Mouse (Mus musculus) heart, adult 11 months (tissue): ENCODE data around the gene Ccdc12.

ENCODE experiments used
- DNase-seq: peaks from one replicate; pipeline ENCODE4 v3.0.0; 2022

Gene Ccdc12

DNA sequence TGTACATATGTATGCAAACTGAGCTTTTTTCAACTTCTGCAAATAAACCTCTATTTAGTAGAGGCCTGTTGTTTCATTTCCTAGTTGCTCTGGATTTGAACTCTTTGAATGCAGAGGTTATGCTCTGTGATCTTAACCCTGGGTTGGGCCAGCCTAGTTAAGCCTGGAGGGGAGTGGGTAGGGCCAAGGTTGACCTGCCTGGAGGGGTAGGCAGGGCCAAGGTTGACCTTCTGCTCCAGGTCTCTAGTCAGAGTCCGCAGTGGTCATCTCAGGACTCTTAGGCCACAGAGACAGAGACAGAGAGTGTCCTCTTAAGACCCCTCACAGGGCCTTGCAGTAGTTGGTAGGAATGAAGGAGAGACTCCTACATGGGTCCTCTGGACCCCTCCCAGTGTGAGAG lies 55.2 kb downstream of the Ccdc12 start:
- no peak for DNase-seq

DNA sequence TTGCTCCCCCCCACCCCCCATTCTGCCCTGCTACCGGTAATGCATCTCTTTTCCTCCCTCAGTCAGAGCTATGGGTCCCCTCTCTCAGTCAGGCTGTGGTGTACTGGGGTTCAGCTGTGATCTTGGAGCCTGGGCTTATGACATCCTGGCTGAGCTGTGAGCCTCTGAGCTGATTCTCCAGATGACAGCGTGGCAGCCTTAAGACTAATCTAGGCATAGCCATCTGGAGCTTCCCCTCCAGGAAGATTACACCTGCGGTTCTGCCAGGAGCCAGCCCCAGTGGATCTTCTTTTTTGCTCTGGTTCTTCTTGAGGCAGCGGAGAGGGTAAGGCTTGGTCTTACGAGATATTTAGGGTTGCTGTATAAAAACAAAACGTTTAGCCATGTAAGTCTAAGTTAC lies 55.7 kb downstream of the Ccdc12 start:
- DNase-seq, result no peak

DNA sequence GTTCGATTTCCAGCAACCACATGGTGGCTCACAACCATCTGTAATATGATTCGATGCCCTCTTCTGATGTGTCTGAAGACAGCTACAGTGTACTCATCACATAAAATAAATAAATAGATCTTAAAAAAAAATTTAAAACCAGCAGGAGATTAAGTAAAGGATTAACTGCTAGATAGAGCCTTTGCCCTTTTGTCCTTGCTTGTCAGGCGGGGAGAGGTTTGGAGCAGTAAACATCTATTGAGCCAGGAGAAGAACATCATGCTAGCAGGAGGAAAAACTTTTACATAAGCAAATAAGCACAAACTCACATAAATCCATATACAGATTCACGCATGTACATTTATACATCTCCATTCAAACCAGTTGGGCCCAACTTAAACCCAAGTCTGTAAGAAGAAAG lies 56.2 kb downstream of the Ccdc12 start:
- DNase-seq, result no peak

DNA sequence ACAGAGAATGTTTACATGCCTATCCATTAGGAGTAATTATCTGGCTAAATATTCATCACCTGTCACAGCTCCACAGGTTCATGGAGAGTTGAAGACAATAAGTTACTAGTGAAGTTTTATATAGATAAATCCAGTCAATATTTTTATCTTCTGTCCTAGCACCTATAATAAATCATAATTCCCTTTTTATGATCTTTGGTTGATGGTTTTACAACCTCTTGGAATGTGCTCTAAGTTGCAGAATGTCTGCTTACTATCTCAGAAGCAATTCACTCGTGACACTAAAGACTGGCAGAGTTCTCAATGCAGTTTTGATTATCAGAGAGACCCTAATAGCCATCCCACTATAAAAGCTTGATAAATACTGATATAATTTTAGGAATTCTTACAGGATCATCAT lies 57.1 kb downstream of the Ccdc12 start:
- DNase-seq, result no peak

DNA sequence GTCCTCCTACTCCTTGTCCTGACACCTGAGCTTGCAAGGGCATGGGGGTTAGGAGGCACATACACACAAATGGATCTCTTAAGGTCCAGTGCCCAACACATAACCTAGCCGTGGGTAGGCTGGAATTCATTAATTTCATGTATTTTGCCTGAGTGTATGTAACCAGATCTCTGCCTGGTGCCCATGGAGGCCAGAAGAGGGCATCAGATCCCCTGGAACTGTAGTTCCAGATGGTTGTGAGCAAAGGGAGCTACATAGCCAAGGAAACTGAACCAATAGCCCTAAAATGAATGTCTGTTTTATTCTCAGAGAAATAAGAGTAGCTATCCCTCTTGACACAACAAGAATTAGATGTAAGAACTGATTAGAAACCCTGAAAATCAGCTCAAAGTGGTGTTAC lies 59.1 kb downstream of the Ccdc12 start:
- no peak for DNase-seq

DNA sequence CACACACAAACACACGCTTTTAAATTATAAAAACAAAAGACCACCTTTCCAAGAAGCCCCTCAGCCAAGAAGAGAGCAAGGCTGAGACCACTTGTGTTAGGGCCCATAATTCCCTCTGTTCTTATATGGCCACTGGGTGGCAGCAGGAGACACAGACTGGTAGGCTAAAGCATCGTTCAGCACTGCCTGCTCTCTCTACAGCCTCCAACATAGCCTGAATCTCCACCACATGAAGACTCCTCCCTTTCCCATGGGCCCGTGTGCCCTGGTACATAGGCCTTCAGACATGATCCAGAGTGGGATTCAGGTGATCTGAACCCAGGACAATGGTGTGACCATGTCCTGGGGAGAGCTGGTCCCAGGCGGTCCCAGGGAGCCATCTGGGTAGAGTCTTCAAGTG lies 60.5 kb downstream of the Ccdc12 start:
- no peak for DNase-seq

DNA sequence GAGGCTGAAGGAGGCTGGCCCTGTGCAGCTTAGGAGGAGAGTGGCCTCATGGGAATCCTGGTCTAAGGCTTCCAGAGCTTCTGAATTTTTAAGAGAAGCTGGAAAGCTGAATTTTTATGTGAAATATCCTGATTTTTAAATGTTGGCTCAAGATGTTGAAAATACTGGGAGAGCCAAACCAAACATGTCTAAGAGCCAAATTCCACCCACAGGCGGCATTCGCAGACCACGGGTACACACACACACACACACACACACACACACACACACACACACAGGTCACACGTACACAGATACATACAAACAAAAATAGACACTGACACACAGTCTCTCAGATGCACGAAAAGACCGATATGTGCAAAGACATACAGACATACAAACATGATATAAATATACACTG lies 61.8 kb downstream of the Ccdc12 start:
- DNase-seq, result no peak

DNA sequence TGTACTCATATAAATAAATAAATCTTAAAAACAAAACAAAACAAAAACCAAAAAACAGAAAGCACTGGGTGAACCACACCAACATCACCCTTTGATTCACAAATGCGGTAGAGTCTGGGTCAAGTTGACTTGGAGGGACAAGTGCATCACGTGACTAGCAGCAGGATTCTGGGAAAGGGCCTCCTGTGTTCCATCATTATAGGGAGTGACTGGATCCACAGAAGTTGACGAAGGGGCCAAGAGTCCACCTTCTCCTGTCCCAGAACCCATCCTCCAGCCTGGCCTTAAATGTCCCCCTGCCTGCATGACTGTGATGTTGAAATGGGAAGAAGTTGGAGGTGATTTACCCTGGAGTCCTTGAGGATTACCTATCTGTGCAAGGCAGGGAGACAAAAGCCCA lies 62.5 kb downstream of the Ccdc12 start:
- no peak for DNase-seq

DNA sequence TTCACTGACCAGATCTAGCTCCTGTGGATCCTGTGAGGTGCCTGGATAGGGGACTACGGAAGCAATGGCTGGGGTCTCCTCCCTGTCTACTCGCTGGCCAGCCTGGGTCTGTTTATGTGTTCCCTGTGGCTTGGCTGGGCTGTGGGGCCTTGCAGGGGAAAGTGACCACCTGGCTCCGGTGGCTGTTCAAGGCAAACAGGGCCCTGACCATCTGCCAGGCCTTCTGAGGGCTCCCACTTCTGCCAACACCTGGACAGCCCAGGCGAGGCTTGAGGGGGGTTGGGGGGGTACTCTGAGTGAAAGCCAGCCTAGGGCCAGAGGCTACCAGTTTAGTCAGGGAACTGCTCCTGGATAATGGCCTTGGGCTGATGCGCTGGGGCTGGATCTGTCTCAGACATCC lies 63.7 kb downstream of the Ccdc12 start:
- DNase-seq, result no peak

DNA sequence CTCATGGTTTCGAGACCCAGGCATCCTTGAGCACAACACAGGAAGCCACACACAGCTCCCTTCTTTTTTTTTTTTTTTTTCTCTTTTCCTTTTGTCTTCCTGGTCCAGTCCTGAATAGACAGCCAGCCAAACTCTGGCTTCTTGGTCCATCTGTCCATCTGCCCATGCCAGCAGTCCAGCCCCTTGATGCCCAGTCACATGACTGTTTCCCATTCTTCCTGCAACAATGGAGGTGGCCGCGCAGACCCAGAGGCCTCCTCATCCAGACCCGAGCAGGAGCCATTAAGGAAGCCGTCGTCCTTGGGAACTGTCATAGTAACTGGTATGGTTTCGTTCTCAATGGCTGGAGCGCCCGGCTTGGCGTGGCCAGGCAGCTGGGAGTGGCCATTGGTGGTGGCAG lies 65.8 kb downstream of the Ccdc12 start:
- DNase-seq, result no peak

DNA sequence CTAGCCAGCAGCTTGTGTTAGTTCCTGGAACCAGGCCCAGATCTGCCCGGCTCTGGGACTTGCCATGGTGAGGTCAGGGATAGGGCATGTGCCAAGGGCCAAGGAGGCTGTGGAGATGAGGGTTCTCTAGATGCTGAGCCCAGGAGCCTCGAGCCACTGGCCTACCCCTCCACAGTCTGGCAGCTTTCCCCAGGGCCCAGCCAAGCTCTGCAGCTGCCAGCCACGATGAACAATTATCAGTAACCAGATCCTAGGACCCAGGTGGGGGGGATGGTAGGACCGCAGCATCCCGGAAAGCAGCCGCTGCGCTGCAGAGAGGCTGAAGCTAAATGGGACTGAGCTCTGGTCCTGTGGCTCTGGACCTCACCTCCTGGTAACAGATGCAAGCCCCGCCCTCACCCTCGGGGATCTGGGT lies 69.4 kb downstream of the Ccdc12 start:
- DNase-seq, result peak; percentile 94

DNA sequence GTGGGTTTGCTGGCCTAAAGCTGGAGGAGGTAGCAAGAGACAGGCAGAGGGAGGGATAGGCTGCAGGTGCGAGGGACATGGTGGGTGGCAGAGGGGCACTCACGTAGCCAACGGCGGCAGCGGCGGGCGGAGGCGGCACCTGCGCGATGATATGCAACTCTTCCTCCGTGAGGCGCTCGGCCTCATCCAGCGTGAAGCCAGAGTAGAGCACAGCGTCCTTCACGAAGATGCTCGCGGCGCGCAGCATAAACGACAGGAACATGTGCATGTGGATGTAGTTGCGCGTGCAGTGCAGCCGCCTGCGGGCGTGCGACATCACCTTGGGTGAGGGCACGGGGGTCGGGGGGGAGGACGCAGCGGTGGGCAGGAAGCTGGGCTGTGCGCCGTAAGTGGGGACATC lies 70.6 kb downstream of the Ccdc12 start:
- DNase-seq, result no peak

DNA sequence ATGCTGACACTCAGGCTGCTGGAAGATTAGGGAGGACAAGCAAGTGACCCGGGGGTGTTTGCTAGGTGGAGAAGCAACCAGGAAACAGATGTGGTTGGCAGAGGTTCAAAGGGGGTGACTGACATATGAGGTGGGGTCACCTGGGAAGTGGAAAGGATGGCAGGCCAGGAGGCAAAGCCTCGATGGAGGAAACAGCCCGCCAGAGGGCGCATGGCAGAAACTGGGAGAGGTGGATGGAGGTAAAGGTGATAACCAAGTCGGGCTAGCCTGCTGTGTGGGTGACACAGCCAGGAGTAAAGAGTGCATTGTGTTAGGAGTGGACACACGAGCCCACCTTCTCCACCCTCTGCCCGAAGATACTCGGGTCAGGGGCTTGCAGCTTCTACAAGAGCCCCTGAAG lies 73.5 kb downstream of the Ccdc12 start:
- DNase-seq, result no peak

DNA sequence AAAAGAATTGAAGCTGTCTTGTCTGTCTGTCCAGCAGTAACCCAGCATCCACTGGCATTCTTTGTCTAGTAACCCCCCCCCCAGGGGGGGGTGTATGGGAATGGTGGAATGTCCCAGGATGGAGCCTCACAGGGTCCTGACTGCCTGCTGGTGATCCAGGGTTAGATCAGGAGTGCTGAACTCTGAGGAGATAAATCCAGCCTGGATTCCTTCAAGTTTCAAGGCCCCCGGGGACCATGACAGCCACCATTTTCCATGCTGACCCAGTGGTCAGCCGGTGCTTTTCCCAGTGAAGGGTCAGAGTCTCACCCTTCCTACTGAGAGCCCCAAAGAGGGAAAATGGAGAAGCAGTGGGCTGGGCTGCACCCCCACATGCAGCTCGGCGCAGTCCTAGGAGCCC lies 75.6 kb downstream of the Ccdc12 start:
- peak; percentile 94 for DNase-seq

DNA sequence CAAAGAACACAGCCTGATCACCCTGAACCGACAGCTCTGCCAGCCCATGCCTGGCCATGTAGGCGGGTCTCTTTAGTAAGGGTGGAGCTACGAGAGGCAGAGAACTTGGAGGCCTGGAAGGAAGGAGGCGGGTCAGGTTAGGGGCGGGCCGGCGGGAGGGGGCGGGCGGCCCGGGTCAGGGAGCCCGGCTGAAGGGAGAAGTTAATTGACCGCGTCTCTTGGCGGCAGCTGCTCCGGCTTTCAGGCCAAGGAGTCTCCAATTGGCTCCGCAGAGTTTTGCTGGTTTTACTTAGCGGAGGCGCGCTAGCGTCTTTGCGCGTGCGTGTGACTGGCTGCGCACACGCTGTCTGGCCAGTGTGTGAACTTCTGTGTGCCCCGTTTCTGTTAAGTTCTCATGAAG lies 76.3 kb downstream of the Ccdc12 start:
- peak; percentile 99 for DNase-seq

DNA sequence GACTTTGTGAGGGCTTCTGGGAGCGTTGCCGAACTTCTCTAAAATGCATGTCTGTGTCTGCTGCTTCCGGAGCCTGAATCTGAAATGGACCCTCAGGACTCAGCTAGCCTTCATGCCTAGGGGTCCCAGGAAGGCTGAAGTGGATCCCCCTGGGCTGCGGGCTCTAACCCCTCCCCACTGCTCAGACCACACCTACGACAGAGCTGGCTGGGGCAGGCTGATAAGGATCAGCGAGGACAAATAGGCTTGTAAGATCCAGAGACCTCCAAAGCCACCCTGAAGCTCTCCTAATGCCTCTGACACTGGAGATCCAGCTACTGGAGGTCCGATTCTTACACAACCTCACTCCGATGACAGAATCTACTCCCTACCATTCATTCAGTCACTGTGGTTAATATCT lies 76.8 kb downstream of the Ccdc12 start:
- DNase-seq, result no peak

DNA sequence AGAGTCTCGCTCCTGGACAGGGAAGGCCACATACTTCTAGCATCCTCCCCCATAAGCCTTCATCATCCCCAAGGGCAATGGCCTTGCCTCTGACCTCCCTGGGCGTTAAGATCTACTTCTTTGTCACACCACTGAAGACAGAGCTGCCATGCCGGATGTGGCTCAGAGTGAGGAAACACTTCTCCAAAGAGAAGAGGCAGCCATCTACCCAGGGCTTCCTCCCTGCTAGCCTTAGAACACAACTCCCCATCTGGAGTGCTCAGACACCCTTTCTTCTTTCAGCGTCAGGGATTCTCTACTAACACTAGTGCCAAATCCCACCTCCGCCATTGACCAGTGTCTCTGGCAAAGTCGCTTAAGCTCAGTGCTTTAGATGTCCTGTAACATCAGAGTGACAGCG lies 77.9 kb downstream of the Ccdc12 start:
- no peak for DNase-seq

DNA sequence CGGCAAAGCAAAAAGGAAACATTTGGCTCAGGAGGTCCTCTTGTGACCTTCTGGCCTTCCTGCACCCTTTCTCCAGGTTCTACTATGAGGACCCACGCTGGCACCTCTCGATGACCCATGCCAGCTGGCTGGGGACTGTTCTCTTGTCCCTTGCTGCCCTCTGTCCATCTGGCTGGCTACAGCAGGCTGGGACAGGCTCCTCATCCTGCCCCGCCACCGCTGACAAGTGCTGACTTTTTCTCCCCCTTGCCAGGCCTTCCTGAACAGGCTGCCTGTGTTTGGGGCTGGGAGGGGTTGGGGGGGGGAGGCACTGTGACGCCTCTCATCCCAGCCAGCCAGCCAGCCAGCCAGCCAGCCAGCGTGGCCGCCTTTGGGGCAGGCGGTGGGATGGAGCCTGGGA lies 80.1 kb downstream of the Ccdc12 start:
- DNase-seq, result no peak

DNA sequence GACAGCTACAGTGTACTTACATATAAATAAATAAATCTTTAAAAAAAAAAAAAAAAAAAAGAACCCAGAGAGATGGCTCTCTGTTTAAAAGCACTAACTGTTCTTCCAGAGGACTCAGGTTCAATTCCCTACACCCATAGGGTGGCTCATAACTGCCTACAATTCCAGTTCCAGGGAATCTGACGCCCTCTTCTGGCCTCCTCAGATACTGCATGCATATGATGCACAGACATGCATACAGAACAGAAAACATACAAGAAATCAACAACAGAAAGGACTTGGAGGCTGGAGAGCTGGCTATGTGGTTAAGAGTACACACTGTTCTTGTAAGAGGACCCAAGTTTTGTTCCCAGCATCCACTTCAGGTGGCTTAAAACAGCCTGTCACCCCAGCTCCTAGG lies 81.8 kb downstream of the Ccdc12 start:
- DNase-seq, result no peak

DNA sequence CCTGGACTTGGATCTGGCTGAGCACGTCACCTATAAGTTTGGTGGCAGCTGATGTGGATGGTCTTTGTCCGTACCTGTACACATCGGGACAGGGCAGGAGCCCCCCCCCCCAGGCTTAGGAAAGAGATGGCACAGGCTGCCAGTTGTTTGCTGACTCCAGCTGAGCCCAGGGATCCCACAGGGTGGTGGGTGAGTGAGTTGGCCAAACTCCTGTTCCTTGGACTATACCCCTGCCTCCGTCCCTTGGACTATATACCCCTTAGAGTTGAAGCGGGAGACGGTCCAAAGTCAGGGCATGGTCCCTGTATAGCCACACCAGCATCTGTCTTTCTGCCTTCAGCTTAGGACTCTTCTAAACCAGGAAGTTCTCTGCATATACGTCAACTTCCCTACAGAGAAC lies 83.7 kb downstream of the Ccdc12 start:
- no peak for DNase-seq

DNA sequence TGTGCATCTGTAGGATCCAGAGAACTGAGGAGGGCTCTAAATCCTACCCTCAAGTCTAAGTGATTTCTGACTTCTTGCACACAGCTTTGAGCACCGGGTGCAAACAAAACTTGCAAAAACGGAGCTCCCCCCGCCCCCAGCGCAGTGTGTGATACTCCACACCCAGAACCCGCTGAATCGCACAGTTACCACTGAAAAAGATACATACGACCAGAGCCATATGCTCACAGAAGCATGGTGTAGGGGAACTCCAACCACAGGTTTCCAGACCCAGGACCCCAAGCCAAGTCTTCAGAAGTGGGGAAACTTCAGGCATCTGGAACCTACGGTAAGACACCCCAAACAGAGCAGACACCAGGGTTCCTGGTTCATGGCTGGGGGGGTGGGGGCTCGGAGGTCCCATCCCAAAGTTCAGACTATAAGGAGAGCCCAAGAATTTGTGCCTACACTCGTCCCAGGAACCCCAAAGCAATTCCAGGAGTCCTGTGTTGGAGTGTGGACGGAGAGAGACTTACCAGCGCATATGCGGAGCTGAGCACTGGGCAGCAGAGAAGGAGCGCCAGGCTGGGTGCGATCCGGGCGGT lies 85.5 kb downstream of the Ccdc12 start, which contains the start of gene Myl3:
Myl3 (plus strand) TSS at position 151 of the 584 bp plus-strand sequence.
- DNase-seq, result no peak

DNA sequence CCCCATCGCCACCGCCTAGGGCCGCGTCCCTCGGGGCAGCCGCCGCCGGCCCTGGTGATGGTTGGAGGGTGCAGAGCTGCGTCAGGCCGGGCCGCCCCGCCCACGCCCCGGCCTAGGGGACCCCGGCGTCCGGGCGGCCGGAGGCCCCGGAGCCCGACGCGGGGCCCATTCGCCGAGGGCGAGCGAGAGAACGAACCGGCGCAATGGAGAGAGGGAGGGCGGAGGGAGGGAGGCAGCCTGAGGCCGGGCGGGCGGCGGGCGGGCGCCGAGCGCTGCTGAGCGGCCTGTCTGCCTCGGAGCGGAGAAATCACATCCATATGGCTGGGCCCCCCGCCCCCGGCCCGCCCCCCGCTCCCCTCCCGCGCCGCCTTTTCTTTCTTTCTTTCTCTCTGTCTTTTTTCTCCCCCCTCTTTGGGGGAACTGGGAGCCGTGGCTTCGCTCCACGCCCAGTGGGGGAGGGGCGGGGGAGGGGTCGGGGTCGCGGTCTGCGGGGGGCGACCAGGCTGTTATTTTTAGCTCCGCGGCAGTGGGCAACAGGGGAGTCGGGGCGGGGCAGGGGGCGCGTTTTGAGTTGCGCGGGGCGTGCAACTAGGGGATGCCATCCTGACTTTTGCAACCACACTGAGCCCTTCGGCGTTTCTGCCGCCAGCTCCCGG lies 86.1 kb downstream of the Ccdc12 start:
- DNase-seq, result peak; percentile 95

DNA sequence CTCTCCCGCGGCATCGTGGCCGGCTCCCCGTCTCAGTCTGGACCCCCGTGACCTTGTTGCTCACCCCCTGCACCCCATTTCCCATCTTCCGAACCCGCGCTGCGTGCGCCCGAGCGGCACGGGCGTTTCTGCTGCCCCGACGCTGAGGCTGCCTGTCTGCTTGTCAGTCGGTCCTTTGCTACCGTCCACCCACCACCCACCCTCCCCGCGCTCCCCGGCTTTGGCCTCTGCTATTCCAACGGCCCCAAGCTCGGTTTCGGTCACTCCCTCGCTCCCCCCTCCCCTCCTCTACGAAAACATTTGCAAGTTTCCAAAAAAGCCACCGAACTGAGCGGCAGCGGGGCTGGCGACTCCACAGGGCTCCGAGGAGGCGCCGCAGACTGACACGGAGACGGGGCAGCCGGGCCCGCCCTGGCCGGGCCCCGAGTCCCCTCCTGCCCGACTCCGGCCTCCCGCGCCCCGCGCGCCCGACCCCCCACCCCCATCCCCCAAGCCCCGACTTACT lies 86.7 kb downstream of the Ccdc12 start:
- no peak for DNase-seq

DNA sequence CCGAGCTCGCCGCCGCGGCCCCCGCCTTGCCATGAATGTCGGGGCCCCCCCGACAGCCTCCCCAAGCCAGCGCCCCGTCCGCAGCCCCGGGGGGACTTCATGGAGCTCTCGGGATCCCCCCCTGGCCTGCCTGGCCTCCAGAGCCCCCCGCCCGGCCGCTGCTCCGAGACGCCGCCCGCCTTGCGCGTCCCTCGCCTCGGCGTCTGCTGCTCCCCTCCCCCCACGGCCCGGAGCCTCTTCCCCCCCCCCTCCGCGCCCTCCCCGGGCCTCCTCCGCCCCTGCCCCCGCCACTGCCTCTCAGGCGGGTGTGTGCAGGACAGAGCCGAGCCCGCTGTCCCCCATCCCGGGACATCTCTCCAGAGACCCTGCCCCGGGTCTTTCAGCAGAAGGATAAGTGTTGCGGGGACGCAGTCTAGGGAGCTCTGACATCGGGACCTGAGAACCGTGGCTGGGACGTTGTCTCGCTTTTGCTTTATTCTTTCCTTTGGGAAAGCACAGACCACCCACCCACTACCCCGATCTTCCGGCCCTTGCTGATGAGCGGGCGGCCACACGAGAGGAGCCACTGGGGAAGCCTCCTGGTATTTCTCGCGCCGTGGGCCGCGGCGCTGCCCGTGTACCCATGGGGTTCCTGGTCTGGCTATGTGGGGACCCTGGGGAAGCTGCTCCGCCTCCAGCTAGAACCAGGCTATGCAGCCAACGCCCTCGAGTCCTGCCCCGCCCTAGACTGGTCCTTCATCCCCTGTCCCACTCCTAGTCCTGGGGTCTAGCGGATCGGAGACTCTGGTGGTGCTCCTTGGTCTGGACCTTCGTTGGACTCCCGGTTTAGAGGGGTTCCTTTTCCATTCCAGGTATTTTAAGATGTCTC lies 87.4 kb downstream of the Ccdc12 start:
- peak; percentile 95 for DNase-seq
